Mouse (Mus musculus): ENCODE measurements around the gene Emc3.

Gene Emc3

DNA sequence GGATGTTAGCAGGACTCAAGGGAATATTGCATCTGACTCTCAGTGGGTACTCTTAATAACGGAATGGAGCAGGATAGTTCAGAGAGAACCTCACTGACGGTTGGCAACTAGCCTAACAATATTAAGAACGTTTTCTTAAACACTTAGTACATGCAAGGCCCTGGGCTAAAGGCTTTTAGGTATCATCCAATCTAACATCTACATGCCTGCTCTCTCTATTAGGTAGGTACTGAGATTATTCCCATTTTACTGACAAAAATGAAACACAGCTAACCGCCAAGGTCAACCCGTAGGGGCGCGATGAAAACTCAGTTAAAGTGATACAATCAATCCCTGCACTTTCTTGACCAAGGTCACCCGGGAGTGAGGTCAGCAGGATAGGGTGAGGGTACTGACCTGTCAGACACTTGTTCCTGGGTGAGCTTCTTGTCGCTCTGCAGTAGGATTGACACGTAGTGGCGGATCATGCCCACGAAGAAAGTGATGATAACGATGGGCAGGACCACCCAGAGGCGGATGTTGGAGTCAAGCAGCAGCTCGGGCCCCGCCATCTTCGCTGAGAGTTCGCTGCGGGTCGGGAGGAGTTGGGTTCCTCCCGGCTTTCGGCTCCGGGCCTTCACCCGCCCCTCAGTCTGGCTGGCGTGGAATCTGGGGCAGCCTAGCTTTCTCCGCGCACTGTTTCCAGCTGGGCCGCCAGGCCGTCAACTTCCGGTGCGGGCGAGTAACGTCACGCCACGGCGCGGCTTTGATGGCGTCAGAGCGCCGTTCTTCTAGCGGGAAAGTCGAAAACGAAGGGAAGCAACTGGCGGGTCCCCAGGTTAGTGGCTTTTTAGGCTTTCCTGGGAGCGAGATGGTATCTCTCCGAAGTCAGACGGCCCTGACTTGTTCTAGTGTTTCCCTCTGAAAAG lies at the start of gene Emc3, which contains the start of gene Fancd2:
Gene Emc3, minus strand, starts transcription at position 721 of the 908 bp plus-strand sequence.
Gene Fancd2, plus strand, starts transcription at position 751 of the 908 bp plus-strand sequence.
- peak; percentile 98 for DNase-seq

DNA sequence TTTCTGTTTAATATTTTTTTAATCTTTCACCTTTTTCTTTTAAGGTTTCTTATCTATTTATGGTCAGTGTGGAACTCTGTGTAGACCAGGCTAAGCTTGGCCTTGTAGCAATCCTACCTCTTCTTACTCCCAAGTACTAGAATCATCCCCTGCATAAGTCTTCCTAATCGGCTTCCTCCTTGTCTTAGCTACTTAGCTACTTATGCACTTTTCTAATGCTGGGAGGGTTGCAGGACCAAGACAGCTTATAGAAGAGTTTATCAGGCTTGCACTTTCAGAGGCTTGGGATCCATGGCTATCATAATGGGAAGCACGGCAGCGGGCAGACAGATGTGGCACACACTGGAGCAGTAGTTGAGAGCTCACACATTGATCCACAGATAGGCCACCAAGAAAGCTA lies 47.9 kb upstream of the Emc3 start:
- no peak for DNase-seq

DNA sequence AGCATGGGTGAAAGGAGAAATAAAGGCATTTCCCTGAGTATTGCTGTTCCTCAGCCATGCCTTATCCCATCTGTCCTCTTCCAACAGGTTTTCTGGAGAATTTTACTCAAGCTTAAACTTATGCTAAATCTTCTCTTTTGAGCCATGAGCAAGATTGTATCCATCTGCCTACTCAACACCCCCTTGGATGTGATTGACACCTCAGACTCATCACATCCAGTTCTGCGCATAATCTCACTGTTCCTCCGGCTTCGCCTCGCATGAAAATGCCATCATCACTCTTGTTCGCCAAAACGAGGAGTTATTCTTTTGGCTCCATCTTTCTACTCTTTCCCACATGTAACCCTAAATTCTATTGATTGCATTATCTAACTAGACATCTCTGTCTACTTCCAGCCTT lies 44.6 kb upstream of the Emc3 start:
- DNase-seq: no peak

DNA sequence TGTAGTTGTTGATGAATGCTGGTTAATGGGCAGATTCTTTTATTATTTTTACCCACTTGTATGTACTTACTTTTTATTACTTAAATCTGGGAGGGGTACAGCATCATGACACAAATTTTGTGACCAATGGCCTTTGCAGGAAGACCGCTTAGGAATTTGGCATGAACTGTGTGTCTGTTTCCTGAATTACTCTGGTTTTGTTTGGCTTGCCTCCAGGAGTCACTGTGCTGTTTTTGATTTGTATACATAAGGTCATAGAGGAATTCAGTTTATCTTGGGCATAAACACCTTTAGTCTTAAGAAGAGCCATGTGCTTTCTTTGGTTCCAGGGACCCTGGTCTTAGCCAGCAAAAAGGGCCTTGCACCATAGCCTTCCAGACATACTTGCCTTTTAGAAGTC lies 33.1 kb upstream of the Emc3 start:
- no peak for DNase-seq

DNA sequence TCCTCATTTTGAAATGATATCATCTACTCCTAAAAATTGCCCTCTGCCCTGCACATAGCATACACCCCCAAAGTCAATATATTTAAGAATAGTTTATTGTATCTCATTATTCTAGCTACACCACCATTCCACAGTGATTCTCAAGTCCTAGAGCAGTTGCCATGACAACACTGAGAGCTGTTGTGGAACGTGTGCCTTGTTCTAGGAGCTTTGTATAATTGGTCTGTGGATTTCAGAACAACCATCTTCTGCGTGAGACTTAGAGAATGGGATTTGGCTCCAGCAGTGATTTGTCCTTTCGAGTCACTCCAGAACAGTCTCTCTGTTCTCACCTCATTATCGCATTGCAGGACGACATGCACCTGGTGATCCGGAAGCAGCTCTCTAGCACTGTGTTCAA lies 28.3 kb upstream of the Emc3 start:
- no peak for DNase-seq

DNA sequence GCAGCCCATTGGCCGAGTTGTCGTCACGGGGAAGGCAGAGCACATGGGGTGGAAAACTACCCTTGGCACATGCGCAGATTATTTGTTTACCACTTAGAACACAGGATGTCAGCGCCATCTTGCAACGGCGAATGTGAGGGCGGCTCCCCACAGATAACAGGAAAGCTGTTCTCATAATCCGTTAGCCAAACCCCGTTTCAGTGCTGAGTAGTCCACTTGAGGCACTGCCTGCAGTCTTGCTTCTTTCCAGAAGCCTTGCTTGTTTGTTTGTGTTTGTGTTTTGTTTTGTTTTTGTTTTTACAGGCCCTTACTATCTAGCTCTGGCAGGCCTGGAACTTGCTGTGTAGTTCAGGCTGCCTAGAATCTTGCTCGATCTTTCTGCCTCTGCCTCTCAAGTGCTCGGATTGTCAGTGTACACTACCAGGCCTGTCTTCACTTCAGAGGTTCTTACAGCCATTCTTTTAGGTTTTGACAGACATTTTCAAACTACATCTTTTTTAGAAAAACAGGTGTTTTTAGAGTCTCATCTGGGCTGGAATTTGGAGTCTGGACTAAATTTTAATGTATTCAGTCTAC lies 12.5 kb upstream of the Emc3 start:
- DNase-seq: no peak

DNA sequence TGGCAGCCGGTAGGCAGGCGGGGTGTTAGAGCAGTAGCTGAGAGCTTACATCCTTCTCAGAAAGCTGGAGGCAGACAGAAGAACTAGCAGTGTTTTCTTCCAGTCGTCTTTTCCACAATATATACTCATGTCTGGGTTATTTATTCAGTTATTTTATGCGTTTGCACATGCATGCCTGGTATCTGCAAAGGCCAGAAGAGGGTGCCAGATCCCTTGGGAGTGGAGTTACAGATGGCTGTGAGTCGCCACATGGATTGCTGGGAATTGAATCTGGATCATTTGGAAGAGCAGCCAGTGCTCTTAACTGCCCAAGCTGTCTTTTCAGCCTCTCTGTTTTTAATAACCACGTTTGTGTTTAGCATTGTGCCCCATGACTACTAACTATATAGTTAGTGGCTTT lies 10.2 kb upstream of the Emc3 start:
- no peak for DNase-seq

DNA sequence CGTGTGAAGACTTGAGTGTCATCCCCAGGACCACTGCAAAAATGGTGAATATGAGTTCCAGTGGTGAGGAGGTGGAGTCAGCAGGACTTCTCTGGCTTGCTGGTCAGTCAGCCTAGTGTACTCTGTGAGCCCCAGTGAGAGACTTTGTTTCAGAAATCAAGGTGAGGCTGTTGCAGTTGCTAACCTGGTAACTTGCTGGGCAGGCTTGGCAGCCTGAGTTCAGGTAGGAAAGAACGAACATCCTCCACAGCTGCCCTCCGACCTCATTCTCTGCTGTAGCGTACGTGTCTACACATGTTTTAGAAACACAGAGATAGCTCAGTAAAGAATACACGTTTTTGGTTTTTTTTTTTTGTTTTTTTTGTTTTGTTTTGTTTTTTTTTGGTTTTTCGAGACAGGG lies 3.4 kb upstream of the Emc3 start:
- peak; percentile 23 for DNase-seq

DNA sequence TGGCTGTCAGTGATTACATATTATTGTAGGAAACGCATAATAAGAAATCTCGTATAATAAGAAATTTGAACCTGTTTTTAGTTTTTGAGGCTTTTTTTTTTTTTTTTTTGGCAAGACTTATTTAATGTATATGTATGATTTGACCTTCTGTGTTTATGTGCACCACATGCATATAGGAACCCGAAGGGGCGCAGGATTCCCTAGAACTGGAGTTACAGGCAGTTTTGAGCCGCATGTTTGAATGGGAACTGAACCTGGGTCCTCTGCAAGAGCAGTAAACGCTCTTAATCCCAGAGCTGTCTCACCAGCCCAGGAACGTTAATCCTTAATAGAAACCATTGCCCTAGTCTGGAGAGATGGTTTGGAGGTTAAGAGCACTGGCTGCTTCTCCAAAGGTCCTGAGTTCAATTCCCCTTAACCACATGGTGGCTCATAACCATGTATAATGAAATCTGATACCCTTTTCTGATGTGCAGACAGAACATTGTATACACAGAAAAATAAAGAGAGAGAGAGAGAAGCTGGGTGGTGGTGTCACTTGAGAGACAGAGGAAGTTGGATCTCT lies 470 bp upstream of the Emc3 start:
- DNase-seq: peak; percentile 46

DNA sequence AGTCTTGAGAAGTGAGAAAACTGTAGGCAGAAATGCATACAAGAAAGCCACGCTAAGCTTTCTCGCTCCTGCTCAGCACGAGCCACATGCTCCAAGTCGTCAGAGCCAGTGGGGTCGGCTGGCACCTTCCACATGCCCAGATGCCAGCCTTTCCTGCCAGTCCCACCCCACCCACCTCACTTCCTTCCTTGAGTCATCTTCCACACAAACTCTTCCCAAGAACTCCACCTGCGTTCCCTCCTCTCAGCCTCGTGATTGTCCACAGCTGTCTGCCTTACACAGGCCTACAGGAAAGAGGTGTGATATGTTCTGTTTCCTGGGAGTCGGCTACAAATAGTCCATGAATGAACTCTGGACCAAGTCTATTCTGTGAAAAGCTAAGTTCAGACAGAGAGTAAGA lies 8.0 kb downstream of the Emc3 start:
- no peak for DNase-seq

DNA sequence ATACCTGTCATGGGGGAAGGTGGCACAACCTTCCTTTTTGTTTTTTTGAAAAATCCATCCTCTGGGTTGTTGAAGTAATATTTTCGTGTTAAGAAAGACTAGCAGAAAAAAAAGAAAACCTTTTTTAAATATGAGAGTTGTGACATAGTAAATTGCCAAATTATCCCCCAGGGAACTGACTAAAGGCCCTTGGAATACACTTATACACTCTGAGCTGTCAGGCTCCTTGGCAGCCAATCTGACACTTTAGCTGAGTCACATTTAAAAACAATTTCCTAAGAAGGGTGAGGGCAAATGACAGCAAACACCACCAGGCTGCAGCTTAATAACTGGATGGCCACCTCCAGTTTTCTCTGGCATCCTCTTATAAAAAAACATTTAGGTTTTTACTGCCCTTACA lies 9.1 kb downstream of the Emc3 start:
- no peak for DNase-seq

DNA sequence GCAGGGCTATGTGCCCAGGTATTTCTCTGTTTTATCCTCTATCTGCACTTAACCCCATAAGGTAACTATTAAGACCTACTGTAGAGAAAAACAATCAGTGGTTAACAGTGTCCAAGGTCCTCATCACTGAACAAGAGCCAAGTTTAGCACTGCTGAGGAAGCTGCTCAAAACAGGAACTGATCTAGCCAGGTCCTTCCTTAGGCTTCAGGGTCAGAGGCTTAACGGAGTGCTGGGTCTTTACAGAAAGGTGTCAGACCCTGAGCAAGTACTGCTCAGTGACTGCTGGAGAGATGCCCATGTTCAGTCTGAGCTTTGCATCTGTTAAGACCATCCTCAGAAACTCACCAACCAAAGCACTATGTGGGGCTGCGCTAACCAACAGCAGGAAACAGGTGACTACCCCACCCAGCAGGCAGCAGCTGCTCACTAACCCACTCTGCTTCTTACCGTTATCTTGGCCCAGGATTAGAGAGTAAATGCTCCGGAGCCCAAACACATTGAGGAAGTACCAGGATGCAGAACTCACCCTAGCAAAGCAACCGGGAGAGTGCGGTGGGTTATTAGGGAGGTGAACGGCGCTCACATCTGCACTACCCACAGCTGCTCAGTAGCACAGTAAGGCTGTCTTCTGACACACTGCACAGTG lies 13.9 kb downstream of the Emc3 start:
- DNase-seq: no peak

DNA sequence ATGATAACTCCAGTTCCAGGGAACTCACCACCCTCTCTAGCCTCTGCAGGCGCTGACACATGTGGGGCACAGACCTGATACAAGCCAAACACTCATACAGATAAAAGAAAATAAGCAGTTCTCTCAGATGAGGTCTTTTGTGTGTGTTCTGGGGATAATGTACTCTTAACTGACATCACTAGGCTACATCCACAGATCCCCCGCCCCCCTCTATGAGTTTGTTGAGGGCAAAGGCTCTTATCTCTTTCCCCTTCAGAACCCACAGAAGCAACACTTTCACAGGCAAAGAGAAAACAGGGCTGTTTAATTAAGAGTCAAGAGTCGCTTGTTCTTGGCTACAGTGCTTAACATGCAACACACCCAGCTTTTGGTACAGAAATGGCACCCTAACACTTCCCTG lies 16.9 kb downstream of the Emc3 start:
- no peak for DNase-seq

DNA sequence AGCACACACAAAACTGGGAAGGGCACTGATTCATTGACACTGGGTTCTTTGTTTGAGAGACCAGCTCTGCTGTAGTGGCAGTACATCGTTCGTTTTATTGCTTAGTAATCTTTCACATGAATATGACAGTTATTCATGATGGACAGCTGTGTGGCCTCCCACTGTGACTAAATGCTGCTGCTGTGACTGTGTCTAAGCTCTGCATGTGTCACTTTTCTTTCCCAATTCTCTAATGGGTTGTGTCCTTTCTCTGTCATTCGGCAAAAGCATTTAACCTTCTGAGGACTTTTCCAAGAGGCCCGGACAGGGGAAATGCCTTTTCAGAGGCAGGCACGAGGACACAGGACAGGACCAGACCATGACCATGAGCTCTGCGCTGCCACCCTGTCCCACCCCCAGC lies 17.5 kb downstream of the Emc3 start:
- no peak for DNase-seq

DNA sequence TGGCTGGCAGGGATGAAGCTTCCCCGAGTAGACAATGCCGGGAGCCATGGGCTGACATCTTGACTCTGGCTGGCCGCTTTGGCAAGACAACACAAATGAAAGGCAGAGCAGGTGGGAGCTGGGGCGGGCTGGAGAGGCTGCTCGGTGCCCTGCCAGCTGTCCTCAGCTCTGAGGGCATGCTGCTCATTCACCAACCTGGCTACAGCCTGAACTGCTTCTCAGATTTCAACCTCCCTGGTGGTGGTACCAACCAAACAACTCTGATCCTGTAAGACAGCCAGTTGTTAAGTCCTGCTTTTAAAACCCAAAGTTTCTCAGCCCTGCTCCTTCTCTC lies 22.5 kb downstream of the Emc3 start:
- DNase-seq: no peak

DNA sequence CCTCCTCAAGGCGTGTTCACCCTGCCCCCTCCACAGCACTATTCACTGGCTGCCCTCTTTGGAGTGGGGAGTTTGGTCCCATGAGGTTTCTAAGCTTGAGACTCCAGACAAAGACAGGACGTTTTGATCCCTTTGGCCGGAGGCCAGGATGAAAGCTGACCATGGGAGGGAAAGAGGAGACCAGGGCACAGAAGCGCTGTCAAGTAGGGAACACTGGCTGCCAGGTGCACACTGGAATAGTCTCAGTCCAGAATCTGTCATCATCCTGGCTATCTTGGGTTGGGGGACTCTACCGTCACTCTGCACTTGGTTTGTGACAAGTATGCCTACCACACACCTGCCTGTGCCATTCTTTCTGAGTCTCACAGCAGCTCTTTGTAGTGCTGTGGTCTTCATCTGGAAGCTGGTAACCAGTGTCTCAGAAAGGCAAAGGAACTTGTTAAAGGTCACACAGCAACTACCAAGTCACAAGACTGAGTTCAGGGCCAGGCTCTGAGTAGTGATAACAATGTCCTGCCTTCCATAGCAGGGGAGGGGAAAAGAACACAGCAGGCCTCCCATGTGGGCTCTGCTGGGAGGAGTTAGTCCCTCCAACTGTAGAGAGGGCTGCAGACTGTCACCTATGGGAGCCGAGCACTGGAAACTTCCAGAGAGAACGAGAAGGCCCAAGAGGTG lies 23.0 kb downstream of the Emc3 start:
- no peak for DNase-seq

DNA sequence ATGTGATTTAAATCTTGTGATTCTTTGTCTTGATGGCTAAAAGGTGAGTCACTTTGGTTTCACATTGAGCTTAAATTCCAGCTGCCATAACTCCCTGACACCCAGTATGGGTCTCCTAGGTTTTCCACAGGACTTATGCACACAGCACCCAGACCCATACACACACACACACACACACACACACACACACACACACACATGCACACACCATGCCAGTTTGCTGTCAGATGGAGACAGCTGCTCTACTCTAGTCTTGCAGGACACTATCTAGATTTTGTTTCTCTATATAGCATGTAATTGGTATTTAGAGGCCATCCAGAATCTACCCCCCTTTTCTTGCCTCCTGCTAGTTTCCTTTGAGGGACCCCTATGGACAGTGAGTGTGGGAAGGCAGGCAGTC lies 24.3 kb downstream of the Emc3 start:
- no peak for DNase-seq

DNA sequence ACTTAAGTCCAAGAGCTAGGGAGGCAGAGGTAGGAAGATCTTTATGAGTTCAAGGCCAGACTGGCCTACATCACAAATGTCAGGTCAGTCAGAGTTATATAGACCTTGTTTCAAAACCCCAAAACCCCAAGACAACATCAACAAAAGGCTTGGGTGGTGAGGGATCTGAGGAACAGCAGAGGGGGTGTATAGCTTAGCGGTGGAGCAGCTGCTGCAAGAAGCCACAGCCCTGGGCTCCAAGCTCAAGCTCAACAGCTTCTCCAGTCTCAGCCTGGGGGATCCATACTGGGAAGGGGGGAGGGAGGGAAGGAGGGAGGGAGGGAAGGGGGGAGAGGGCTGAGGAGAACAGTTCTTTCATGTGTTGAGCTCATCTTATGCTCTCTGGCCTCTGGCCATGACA lies 25.8 kb downstream of the Emc3 start:
- no peak for DNase-seq

DNA sequence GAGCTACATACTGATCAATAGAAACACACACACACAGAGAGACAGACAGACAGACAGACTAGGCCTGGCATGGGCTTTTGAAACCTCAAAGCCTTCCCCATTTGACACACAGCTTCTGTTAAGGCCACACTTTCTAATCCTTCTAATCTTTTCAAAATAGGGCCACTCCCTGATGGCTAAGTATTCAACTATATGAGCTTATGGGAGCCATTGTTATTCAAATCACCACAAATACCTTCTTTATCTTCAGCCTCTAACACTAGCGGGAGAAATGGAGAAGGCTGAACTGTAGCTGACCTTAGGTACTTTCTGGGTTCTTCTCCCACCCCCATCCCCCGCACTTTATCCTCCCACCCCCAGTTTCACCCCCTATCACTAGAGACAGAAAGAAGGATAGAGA lies 28.7 kb downstream of the Emc3 start:
- DNase-seq: no peak

DNA sequence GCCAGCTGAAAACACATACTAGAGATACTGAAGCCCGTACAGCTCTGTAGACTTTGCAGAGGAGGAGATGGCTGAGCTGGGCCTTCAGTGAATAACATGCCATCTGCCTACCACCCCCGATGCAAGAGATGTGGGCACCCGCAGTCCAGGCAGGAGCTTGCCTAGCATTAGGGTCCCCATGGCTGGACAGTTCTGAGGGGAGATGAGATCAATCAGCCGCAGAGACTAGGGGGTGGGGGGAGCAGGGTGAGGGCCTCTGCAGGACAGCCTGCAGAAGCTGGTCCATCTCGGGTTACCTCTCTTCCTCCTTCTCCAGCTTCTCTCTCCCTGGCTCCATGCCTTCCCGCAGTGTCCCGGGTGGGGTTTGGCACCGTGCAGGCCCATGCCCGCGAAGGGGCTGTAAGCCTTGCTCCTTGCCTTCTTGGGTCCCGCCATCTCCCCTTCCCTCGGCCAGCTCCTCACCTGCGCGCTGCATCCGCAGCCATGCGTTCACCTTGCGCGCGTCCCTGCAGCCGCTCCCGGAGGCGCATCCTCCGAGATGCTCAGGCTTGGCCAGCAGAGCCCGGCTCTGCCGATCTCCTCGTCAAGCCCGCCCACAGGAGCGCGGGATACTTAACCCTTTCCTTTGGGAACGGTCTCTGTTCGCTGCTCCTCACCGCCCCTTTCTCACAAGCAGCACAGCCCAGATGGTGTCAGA lies 29.9 kb downstream of the Emc3 start, which contains the start of gene Prrt3:
Gene Prrt3, minus strand, starts transcription at position 544 of the 697 bp plus-strand sequence.
- no peak for DNase-seq

DNA sequence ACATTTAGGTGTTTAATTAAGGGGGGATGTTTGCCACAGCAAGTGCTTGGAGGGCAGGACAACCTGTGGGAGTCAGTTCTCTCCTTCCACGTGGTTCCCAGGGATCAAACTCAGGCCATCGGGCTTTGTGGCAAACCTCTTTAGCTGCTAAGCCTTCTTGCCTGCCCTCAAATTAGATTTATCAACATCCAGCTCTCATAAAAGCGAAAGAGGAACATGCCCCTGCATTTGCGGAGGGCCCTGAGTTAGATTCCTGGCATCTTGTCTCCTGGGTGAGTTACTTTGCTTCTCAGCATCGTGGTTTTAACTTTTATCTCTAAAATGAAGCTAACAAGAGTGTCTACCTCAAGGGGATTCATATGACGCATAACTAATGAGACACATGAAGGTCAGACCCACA lies 32.1 kb downstream of the Emc3 start:
- DNase-seq: no peak

DNA sequence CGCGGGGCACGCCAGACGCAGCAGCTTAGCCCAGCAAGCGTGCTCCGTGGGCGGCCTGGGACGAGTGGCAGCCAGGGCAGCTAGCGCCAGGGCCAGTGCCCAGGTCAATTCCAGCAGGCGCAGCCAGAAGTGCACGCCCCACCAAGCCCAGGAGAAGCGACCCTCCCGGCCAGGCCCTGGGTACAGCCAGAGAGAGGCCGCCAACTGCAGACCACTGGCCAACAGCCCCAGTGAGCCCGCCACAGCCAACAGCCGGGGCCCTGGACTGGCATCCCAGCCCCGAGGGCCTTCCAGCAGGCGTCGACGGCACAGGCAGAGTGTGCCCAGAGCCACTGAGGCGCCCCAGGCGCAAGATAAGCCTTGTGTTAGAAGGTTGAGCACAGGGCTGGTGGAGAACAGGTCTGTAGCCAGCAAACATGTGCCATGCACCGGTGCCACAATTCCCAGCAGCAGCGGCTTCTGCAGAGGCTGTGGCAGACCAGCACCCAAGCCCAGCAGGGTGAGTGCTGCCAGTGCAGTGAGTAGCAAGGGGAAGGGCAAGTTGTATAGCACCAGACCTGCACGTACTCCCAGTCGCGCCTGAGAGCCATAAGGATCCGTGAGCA lies 36.3 kb downstream of the Emc3 start:
- DNase-seq: no peak
